Mouse (Mus musculus) liver, adult 2 months (tissue): ENCODE measurements at regions not wholly inside any gene's neighbourhood (a gene's known extent, or its start where the extent isn't known, plus 50 kb on each side); places are given as distances from the start of the nearest gene placed in this dataset.

ENCODE experiments used
- CTCF ChIP-seq: fragments of 200-500 bp; IDR thresholded peaks from 2 replicates; pipeline ENCODE4 v1.5.1; 2011; ENCODE audit warnings: low read depth, low read length, control low read depth
- POLR2A ChIP-seq: fragments of 200-500 bp; IDR thresholded peaks from 2 replicates; pipeline ENCODE4 v1.6.1; 2011; ENCODE audit warnings: low read length, control low read depth; ENCODE audit not compliant: insufficient read depth; ENCODE audit errors: extremely low read depth

DNA sequence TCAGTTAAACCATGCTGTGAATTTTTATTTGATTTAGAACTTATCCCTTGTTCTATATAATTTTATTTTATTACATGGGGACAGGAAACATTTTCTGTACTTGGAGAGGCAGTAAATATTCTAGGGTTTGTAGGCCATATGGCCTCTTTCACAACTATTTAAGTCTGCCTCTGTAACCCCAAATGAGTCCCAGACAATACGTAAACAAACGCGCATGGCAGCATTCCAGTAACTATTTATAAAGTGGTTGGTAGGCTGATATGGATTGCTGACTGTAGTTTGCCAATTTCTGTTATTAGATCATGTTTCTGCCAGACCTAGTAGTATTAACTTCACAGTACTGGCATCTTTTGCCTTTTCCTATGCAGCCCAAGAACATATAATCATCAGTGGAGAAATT lies 111.9 kb upstream of the Cdh6 start:
- TF ChIP-seq CTCF, result no peak
- TF ChIP-seq POLR2A, result no peak
